Mouse (Mus musculus): Measurements from ENCODE around the gene Pigu. TPM values are rescaled to one million over a fixed set of nuclear protein-coding genes. Genes with fewer than 3 reads are reported as not detected.

The Pigu gene
- polyA plus RNA-seq, 1 experiment from 2014 or later: 63.6 TPM

DNA sequence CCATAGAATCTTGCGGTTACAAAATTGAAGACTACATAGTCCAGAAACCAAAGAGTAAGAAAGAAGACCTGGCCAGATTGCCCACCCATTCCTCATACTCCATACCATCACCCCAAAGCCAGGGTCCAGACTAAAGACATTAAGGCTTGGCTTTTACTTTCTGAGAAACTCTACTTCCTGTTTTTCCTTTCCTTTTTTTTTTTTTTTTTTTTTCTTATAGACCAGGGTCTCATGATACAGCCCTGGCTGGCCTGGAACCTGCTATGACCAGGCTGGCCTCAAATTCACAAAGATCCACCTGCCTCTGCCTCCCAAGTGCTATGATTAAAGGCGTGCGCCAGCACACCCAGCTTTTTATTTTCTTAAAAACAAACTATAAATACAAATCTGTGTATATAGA is 21.0 kb downstream of the Pigu start:
- WGBS: 96% methylated on average over 3 of the region's 3 CpGs
- no peak overlapping the region for H3K27ac ChIP-seq (ENCODE audit: low read depth, low read length)
- H3K4me3 ChIP-seq (ENCODE audit: low read depth, low read length): no peak overlapping the region
- DNase-seq (ENCODE audit: low spot score) (no peak), ATAC-seq (no peak)
- no peak overlapping the region for H3K9ac ChIP-seq (ENCODE audit: low read length)
- H3K4me1 ChIP-seq (ENCODE audit: control insufficient read depth, insufficient read depth, low read length): no peaks in the 10 kb centered on the region
- H3K27me3 ChIP-seq (replicated peaks; ENCODE audit: control insufficient read depth, insufficient read depth, low read length): no peaks in the 10 kb centered on the region
- peaks cover 35% of the 10 kb centered on the region for H3K36me3 ChIP-seq (ENCODE audit: control insufficient read depth, insufficient read depth, low read length)
- H3K9me3 ChIP-seq (replicated peaks; ENCODE audit: control insufficient read depth, low read length): no peaks in the 10 kb centered on the region
- no peak overlapping the region for H3K4me2 ChIP-seq (ENCODE audit: low read length)

- no peak overlapping the region for H3K9ac ChIP-seq (ENCODE audit: low read length)
- H3K4me2 ChIP-seq (ENCODE audit: low read length): no peak overlapping the region
- DNase-seq (ENCODE audit: low spot score) (no peak), ATAC-seq (no peak)
- no peaks in the 10 kb centered on the region for H3K9me3 ChIP-seq (replicated peaks; ENCODE audit: control insufficient read depth, low read length)
- no peak overlapping the region for H3K4me3 ChIP-seq (ENCODE audit: low read depth, low read length)
- 86% methylated on average over 1 of the region's 1 CpGs for WGBS
- H3K36me3 ChIP-seq (ENCODE audit: control insufficient read depth, insufficient read depth, low read length): peaks cover 45% of the 10 kb centered on the region
- no peaks in the 10 kb centered on the region for H3K4me1 ChIP-seq (ENCODE audit: control insufficient read depth, insufficient read depth, low read length)
- no peak overlapping the region for H3K27ac ChIP-seq (ENCODE audit: low read depth, low read length)
- no peaks in the 10 kb centered on the region for H3K27me3 ChIP-seq (replicated peaks; ENCODE audit: control insufficient read depth, insufficient read depth, low read length)
Measured at GRCm38 (mm10) chr2:155335231-155335630, 22.0 kb downstream of the Pigu start.

DNA sequence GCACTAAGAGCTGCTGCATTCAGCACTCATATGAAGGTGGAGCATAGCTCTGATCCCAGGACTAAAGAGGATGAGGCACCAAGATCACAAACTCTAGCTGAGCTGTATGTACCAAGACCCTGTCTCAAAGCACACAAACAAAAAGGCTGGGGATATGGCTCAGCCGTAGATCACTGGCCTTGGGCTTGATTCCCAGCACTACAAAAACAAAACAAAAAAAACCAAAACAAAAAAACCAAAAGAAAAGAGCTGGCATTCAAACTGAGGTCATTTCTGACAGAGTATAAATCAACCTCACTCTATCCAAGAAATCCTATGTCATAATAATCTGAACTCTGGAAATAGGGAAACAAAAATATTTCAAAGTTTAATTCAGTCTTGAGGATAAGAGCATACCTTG is 23.8 kb downstream of the Pigu start:
- ATAC-seq: no peak
- Histone ChIP-seq H3K27me3 (replicated peaks; ENCODE audit: control insufficient read depth, insufficient read depth, low read length) (no peaks in the 10 kb centered on the region), H3K9ac (ENCODE audit: low read length) (no peak overlapping the region), H3K4me1 (ENCODE audit: control insufficient read depth, insufficient read depth, low read length) (no peaks in the 10 kb centered on the region), H3K9me3 (replicated peaks; ENCODE audit: control insufficient read depth, low read length) (no peaks in the 10 kb centered on the region), H3K4me3 (ENCODE audit: low read depth, low read length) (no peak overlapping the region), H3K36me3 (ENCODE audit: control insufficient read depth, insufficient read depth, low read length) (peaks cover 56% of the 10 kb centered on the region), H3K4me2 (ENCODE audit: low read length) (no peak overlapping the region), H3K27ac (ENCODE audit: low read depth, low read length) (no peak overlapping the region)
- WGBS: 88% methylated on average over 1 of the region's 1 CpGs
- DNase-seq (ENCODE audit: low spot score): no peak

DNA sequence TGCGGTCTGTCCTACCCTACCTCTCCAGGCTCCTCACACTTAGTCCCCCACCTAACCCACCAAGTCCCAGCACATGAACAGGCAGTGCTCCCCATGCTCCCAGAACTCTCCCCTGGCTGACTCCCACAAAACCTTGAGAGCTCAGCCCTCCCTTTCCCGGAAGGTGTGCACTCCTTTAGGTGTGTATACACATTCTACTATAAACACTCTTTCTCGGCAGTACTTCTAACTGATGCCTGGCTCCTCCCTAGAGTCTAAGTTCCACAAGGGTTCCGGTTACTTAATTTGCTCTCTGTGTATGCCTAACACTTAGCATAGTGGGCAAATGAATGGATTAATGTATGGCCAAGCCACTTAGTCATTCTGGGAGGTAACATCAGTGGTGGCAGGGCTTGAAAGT is 25.9 kb downstream of the Pigu start:
- Histone ChIP-seq H3K27me3 (replicated peaks; ENCODE audit: control insufficient read depth, insufficient read depth, low read length) (no peaks in the 10 kb centered on the region), H3K9ac (ENCODE audit: low read length) (no peak overlapping the region), H3K9me3 (replicated peaks; ENCODE audit: control insufficient read depth, low read length) (no peaks in the 10 kb centered on the region), H3K4me1 (ENCODE audit: control insufficient read depth, insufficient read depth, low read length) (no peaks in the 10 kb centered on the region), H3K36me3 (ENCODE audit: control insufficient read depth, insufficient read depth, low read length) (peaks cover 72% of the 10 kb centered on the region), H3K27ac (ENCODE audit: low read depth, low read length) (no peak overlapping the region), H3K4me3 (ENCODE audit: low read depth, low read length) (no peak overlapping the region), H3K4me2 (ENCODE audit: low read length) (no peak overlapping the region)
- no peak for ATAC-seq
- no peak for DNase-seq (ENCODE audit: low spot score)
- 89% methylated on average over 4 of the region's 4 CpGs for WGBS

GRCm38 (mm10) chr2:155330811-155331210 is 26.4 kb downstream of the Pigu start:
- no peaks in the 10 kb centered on the region for H3K27me3 ChIP-seq (replicated peaks; ENCODE audit: control insufficient read depth, insufficient read depth, low read length)
- no peak for ATAC-seq
- H3K9ac ChIP-seq (ENCODE audit: low read length): no peak overlapping the region
- no peak overlapping the region for H3K4me2 ChIP-seq (ENCODE audit: low read length)
- DNase-seq (ENCODE audit: low spot score): no peak
- no peak overlapping the region for H3K4me3 ChIP-seq (ENCODE audit: low read depth, low read length)
- H3K9me3 ChIP-seq (replicated peaks; ENCODE audit: control insufficient read depth, low read length): no peaks in the 10 kb centered on the region
- no peak overlapping the region for H3K27ac ChIP-seq (ENCODE audit: low read depth, low read length)
- H3K4me1 ChIP-seq (ENCODE audit: control insufficient read depth, insufficient read depth, low read length): no peaks in the 10 kb centered on the region
- WGBS: 93% methylated on average over 4 of the region's 4 CpGs
- H3K36me3 ChIP-seq (ENCODE audit: control insufficient read depth, insufficient read depth, low read length): peaks cover 72% of the 10 kb centered on the region

GRCm38 (mm10) chr2:155329707-155330106 is 27.5 kb downstream of the Pigu start:
- Histone ChIP-seq H3K27me3 (replicated peaks; ENCODE audit: control insufficient read depth, insufficient read depth, low read length) (no peaks in the 10 kb centered on the region), H3K4me1 (ENCODE audit: control insufficient read depth, insufficient read depth, low read length) (no peaks in the 10 kb centered on the region), H3K27ac (ENCODE audit: low read depth, low read length) (no peak overlapping the region), H3K36me3 (ENCODE audit: control insufficient read depth, insufficient read depth, low read length) (peaks cover 63% of the 10 kb centered on the region), H3K9ac (ENCODE audit: low read length) (no peak overlapping the region), H3K9me3 (replicated peaks; ENCODE audit: control insufficient read depth, low read length) (no peaks in the 10 kb centered on the region), H3K4me2 (ENCODE audit: low read length) (no peak overlapping the region), H3K4me3 (ENCODE audit: low read depth, low read length) (no peak overlapping the region)
- WGBS: 89% methylated on average over 2 of the region's 2 CpGs
- DNase-seq (ENCODE audit: low spot score) (no peak), ATAC-seq (no peak)

DNA sequence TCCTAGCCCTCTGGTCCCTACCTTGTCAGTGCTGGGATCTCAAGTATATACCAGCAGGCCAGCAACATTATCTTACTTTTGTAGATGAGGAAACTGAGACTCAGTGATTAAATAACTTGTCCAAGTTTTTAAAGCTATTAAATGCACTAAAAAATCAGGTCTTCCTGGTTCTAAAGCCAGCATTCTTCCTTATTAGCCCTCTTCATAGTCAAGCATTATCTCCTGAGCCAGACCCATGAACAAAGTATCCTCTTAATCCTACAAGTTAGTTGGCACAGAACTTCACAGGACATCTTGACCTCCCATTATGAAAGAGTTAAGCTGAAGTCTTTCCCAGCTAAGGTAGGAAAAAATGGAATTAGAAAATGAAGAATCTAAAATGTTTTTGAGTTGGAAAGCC is 28.3 kb downstream of the Pigu start:
- no peaks in the 10 kb centered on the region for H3K9me3 ChIP-seq (replicated peaks; ENCODE audit: control insufficient read depth, low read length)
- ATAC-seq (no peak), DNase-seq (ENCODE audit: low spot score) (no peak)
- H3K4me1 ChIP-seq (ENCODE audit: control insufficient read depth, insufficient read depth, low read length): no peaks in the 10 kb centered on the region
- no peak overlapping the region for H3K4me2 ChIP-seq (ENCODE audit: low read length)
- no peak overlapping the region for H3K9ac ChIP-seq (ENCODE audit: low read length)
- no peak overlapping the region for H3K4me3 ChIP-seq (ENCODE audit: low read depth, low read length)
- H3K36me3 ChIP-seq (ENCODE audit: control insufficient read depth, insufficient read depth, low read length): peaks cover 56% of the 10 kb centered on the region
- H3K27ac ChIP-seq (ENCODE audit: low read depth, low read length): no peak overlapping the region
- no peaks in the 10 kb centered on the region for H3K27me3 ChIP-seq (replicated peaks; ENCODE audit: control insufficient read depth, insufficient read depth, low read length)

- WGBS: 93% methylated on average over 5 of the region's 5 CpGs
- no peaks in the 10 kb centered on the region for H3K9me3 ChIP-seq (replicated peaks; ENCODE audit: control insufficient read depth, low read length)
- H3K27ac ChIP-seq (ENCODE audit: low read depth, low read length): no peak overlapping the region
- H3K4me1 ChIP-seq (ENCODE audit: control insufficient read depth, insufficient read depth, low read length): no peaks in the 10 kb centered on the region
- H3K27me3 ChIP-seq (replicated peaks; ENCODE audit: control insufficient read depth, insufficient read depth, low read length): no peaks in the 10 kb centered on the region
- H3K4me2 ChIP-seq (ENCODE audit: low read length): no peak overlapping the region
- no peak for ATAC-seq
- H3K9ac ChIP-seq (ENCODE audit: low read length): no peak overlapping the region
- no peak for DNase-seq (ENCODE audit: low spot score)
- H3K36me3 ChIP-seq (ENCODE audit: control insufficient read depth, insufficient read depth, low read length): peaks cover 48% of the 10 kb centered on the region
- H3K4me3 ChIP-seq (ENCODE audit: low read depth, low read length): no peak overlapping the region
Measured at GRCm38 (mm10) chr2:155327906-155328305, 29.3 kb downstream of the Pigu start.

DNA sequence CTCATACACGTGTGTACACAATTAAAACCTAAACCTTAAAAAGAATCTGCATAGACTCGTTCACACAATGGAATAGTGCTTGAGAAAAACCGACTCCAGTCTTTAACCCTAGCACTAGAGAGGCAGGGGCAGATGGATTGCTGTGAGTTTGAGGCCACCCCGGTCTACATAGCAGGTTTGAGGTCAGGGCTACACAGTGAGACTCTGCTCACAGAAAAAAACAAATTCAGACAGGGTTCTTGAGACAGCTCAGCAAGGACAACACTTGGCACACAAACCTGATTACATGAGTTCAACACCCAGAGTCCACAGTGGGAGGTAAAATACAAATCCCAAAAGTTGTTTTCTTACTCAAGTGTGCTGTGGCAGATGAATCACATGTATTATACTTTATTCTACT is 31.2 kb downstream of the Pigu start:
- DNase-seq (ENCODE audit: low spot score) (no peak), ATAC-seq (no peak)
- Histone ChIP-seq H3K36me3 (ENCODE audit: control insufficient read depth, insufficient read depth, low read length) (peaks cover 43% of the 10 kb centered on the region), H3K27ac (ENCODE audit: low read depth, low read length) (no peak overlapping the region), H3K9me3 (replicated peaks; ENCODE audit: control insufficient read depth, low read length) (no peaks in the 10 kb centered on the region), H3K9ac (ENCODE audit: low read length) (no peak overlapping the region), H3K4me3 (ENCODE audit: low read depth, low read length) (no peak overlapping the region), H3K27me3 (replicated peaks; ENCODE audit: control insufficient read depth, insufficient read depth, low read length) (no peaks in the 10 kb centered on the region), H3K4me2 (ENCODE audit: low read length) (no peak overlapping the region), H3K4me1 (ENCODE audit: control insufficient read depth, insufficient read depth, low read length) (no peaks in the 10 kb centered on the region)
- WGBS: 89% methylated on average over 4 of the region's 4 CpGs

DNA sequence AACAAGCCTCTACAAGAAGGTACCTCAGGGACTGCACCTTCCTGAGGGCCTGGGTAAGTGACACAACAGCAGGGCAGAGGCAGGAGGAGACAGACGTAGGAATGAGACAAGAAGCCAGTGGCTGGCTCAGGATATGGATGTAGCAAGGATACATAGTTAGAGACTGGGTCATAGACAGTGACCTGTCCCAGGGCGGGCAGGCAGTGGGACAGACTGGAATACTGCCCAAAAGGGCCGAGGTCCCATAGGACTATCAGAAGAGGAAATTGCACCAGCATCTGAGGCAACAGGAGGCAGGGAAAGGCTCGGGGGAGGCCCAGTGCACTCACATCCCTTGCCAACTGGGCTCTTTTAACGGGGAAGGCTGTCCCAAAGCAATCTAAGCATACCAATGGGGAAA is 36.6 kb downstream of the Pigu start:
- H3K27ac ChIP-seq (ENCODE audit: low read depth, low read length): no peak overlapping the region
- H3K4me1 ChIP-seq (ENCODE audit: control insufficient read depth, insufficient read depth, low read length): no peaks in the 10 kb centered on the region
- no peaks in the 10 kb centered on the region for H3K27me3 ChIP-seq (replicated peaks; ENCODE audit: control insufficient read depth, insufficient read depth, low read length)
- no peaks in the 10 kb centered on the region for H3K9me3 ChIP-seq (replicated peaks; ENCODE audit: control insufficient read depth, low read length)
- 84% methylated on average over 5 of the region's 5 CpGs for WGBS
- H3K36me3 ChIP-seq (ENCODE audit: control insufficient read depth, insufficient read depth, low read length): peaks cover 8% of the 10 kb centered on the region
- ATAC-seq: no peak
- no peak overlapping the region for H3K4me3 ChIP-seq (ENCODE audit: low read depth, low read length)
- no peak overlapping the region for H3K9ac ChIP-seq (ENCODE audit: low read length)
- no peak for DNase-seq (ENCODE audit: low spot score)
- no peak overlapping the region for H3K4me2 ChIP-seq (ENCODE audit: low read length)

All from forebrain, embryonic 14.5 days (tissue).